Mouse (Mus musculus) Muller cell, postnatal 12 days (primary cell): Measurements from ENCODE around the gene Sema4c.

Source experiments
- DNase-seq: peaks from one replicate; pipeline ENCODE4 v3.0.0-alpha.2; 2015; ENCODE audit errors: inconsistent ontology term

Gene Sema4c

DNA sequence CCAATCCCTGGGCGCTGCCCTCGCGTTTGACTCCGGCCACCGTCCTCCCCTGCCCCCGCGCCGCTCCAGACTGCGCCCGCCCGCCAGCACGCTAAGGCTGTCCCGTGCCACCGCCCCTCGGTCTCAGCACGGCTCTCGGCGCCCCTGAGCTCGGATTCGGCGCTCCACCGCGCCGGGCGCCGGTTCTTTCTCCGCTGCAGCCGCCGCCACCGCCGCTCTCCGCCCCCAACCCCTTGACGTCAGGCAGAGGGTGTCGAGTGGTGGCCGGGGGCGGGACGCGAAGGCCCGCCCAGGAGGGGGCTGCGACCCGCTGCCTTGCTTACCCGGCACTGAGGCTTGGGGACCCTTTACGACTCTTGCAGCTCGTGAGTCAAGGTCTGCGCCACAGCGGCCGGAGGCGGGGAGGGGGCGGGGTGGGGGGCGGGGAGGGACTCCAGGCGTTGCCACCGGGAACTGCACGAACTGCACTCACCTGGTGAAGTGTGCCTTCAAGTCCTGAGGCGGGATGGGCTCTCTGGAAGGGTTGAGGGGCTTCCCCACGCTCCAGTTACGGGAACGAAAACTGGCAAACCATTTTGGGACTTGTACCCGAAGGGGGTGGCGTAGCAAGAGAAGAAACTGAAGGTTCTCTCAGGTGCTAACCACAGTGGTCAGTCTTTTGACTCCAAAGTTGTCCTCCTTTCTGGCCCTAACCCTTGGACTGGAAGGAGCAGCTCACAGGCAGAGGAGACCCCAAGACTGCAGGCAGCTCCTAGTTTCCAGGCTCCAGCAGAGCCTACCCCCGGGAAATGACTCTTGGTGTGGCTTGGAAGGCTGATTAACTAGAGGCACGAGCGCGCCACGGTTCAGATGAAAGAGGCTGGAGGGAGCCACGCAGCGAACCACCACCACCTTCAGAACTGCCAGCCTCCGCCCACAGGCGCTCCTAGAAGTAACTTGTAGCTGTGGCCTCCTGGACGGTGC lies at the start of gene Sema4c:
Gene Sema4c (minus strand): TSS at position 319 of the 963 bp plus-strand sequence.
- peak; percentile 77 for DNase-seq

- DNase-seq, result no peak
Measured at GRCm38 (mm10) chr1:36606951-36607350, 48.8 kb upstream of the Sema4c start.

DNA sequence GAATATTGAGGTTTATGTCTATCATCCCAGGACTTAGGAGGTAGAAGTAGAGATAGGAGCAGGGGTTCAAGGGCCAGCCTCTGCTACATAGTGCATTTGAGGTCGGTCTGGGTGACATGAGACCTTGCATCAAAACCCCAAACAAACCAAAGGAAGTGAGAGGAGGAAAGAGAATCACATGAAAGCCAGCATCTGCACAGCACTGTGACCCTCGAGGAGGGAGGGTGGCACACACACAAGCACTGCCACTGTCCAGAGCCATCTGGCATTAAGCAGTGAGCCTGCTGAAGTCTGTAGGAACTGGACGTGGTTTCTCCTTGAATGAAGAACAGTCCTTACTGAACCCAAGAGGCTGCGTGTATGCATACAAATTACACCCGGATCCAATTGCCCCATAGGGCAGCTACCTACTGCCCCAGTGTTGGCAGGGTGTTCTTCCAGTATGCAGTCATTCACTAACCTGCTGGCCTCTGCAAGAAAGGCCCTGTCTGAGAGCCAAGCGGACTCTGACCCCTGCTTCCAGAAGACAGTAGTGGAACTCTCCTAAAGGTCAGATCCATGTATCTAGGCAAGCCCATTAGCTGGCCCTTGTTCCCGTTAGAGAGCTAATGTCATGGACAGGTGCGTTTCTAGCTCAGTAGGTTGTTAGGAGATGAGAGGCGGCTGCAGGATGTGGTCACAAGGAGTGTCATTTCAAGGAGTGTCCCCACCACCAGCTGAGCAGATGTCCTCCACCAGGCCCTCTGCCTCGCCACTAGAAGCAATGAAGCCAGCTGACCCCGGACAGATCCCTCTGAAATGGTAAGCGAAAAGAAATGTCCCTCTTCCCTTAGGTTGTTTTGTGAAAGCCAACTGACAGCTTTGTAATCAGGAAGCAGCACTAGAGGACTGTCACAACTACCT lies 46.4 kb upstream of the Sema4c start:
- DNase-seq, result no peak

DNA sequence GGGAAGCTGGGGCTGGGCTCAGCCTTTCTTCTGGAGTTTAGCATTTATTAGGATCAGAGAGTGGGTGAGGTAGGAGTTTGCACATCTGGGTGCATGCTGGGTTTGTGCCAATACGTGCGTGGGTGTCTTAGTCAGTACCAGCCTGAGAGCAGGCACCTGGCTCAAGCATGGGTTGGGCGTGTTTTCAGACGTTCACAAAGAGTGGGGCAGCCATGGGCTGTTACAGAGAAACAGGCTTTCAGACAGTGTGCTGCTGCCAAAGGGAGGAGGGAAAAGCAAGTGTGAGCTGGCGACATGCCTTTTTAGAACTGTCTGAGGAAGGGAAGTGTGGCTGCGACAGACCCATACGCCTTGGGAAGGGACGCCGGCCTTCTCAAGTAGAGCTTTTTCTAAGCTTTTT lies 45.2 kb upstream of the Sema4c start:
- DNase-seq, result no peak

- DNase-seq, result no peak
Measured at GRCm38 (mm10) chr1:36602271-36602670, 44.1 kb upstream of the Sema4c start.

DNA sequence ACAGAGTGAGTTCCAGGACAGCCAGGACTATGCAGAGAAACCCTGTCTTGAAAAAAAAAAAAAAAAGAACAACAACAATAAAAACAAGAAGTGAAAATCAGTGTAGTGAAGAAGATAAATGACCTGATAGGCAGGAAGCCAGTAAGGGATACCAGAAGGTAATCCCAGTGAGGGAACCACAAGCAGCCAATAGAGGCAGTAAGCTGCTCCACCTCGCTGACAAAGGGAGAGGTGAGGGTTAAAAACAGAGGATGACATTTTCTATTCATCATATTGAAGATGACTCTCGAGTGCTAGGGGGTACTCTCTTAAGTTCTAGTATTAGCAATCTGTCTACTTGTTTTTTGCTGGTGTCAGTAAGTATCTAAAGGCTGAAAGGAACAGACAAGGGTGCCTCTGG lies 40.3 kb upstream of the Sema4c start:
- DNase-seq, result no peak

- peak; percentile 88 for DNase-seq
Measured at GRCm38 (mm10) chr1:36596114-36596513, 38.0 kb upstream of the Sema4c start.

DNA sequence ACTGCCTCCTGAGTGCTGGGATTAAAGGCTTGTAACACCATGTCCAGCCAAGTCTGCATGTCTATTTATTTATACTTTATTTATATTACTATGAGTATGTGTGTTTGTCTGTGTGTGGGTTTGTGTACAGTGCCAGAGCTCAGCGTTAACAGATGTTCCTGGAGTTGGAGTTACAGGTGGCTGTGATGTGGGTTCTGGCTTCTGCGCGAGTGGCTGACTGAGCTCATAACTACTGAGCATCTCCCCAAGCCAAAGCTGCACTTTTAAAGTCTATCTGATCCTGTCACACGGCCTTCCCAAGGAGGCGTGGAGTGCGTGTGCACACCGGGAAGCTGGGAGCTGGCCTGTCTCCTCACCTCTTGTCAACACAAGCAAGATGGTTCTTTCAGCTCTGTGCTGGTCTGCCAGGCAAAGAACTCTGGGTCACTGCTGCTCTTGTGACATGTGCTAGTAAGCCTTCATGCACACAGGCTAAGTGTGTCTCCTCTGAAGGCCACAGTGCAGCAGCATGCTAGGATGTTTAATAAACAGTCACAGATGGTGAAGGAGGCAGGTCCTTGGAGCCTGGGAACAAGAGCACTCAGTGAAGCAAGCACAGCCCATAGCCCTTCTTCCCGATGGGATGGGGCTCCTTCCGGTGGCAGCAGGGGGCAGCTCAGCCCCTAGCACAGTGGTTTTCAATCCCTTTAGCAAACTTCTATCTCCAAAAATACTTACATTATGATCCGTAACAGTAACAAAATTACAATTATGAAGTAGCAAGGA lies 37.2 kb upstream of the Sema4c start:
- DNase-seq, result no peak

- DNase-seq, result no peak
Measured at GRCm38 (mm10) chr1:36593099-36593498, 35.0 kb upstream of the Sema4c start.

GRCm38 (mm10) chr1:36591408-36591807 lies 33.3 kb upstream of the Sema4c start:
- no peak for DNase-seq

GRCm38 (mm10) chr1:36590664-36591063 lies 32.5 kb upstream of the Sema4c start:
- DNase-seq, result no peak

DNA sequence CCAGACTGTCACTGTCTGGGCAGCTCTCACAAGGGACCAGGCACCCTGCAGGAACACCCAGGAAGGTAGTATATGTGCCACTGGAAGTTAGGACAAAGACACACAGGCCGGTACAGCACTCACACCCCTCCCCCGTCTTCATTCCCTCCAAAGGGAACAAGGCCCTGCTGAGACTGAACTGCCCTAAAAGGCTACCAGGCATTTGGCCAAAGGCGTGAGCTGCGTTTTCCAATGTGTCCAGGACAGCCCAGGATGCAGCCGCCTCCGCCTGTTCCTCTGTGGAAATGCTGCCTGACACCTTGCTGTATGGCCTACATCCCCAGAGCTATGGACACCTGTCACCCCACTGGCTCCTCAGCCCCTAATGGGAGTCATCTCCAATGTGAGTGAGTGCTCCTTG lies 31.3 kb upstream of the Sema4c start:
- peak; percentile 50 for DNase-seq

DNA sequence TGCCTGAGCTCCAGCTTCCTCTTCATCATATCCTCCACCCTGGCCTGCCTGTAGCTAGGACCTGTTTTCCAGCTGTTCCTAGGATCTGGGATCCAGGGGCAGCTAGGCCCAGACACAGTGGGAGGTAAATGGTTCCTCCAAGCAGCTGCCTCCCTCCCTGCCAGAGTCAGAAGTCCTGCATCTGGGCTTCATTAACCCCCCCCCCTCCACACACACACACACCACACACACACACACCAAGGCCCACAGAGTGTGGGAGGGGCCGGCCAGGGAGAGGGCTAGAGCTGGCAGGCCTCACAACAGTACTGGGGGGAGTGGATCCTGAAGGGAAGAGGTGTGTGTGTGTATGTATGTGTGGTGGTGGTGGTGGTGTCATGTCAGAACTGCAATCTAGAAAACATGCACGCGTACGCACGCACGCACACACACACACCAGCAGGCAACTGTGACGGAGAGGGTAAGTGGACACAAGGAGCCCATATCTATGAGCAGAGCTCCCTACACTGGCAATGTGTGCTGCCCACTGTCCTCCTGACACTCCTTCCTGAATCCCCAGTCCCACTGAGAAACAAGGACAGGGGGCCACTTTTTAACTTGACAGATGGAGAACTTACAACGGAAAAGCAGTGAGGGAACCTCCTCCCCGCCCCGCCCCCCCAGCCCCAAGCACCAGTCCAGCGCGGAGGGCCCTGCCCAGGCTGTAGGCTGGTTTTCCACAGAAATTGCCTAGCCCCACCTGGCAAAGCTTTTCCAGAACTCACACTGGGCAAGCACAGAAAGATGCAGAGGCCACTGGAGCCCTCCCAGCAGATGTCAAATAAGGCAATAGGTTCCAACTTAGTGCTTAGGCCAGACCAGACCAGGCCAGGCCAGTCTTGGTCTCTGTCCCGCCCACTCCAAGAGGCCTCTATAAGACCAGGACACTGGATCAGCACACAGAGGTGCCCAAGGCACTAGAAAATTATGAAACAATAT lies 30.6 kb upstream of the Sema4c start:
- peak; percentile 25 for DNase-seq

GRCm38 (mm10) chr1:36587860-36588259 lies 29.7 kb upstream of the Sema4c start:
- no peak for DNase-seq

DNA sequence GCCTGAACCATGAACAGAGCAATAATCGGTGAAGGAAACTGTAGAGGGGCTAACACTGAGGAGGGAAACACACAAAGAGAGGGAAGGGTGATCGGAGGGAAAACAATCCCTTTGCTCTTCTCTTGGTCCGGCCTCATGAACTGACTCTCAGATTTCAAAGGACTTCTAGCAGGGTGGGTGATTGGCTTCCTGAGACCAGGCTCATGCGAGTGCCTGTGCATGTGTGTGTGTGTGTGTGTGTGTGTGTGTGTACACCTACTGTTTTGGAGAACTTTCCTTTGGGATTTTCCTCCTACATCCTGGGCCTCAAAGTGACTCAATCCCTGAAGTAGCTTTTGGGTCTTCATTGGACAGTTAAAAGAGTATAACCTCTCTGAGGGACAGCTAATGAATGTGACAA lies 28.1 kb upstream of the Sema4c start:
- no peak for DNase-seq

- DNase-seq, result no peak
Measured at GRCm38 (mm10) chr1:36583408-36584116, 25.4 kb upstream of the Sema4c start.

DNA sequence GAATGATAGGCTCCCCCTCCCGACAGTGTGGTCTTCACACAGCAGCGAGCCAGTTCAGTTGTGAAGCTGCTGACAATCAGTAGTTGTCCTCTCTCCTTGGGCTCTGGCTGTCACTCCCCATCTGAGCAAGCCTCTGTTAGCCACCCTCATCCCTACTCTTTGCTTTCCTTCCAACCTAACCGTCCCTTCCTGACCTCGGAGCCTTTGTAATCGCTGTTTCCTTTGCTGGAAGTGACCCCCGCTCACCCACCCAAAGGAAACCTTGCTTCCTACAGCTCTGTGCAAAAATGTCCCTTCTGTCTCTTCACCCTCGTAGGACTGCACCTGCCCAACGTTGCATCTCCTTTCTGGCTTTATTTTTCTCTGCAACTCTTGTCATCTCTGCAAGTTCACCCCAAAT lies 24.1 kb upstream of the Sema4c start:
- no peak for DNase-seq

DNA sequence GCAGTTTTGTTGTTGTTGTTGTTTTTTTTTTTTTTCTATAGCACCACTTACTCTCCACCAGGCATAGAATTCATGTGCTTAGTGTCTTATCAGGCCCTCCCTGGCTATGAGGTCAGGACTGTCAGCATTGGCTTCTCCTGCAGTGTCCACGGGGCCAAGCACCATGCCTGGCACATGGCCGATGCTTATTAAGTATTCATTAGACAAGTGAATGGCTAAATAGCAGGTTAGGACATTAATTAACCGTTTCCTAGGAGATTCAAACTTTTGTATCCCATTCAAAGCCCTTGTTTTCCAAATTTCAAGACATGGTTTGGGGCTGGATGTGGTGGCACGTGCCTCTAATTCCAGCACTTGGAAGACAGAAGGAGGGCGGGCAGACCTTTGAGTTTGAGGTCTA lies 23.1 kb upstream of the Sema4c start:
- peak; percentile 38 for DNase-seq

DNA sequence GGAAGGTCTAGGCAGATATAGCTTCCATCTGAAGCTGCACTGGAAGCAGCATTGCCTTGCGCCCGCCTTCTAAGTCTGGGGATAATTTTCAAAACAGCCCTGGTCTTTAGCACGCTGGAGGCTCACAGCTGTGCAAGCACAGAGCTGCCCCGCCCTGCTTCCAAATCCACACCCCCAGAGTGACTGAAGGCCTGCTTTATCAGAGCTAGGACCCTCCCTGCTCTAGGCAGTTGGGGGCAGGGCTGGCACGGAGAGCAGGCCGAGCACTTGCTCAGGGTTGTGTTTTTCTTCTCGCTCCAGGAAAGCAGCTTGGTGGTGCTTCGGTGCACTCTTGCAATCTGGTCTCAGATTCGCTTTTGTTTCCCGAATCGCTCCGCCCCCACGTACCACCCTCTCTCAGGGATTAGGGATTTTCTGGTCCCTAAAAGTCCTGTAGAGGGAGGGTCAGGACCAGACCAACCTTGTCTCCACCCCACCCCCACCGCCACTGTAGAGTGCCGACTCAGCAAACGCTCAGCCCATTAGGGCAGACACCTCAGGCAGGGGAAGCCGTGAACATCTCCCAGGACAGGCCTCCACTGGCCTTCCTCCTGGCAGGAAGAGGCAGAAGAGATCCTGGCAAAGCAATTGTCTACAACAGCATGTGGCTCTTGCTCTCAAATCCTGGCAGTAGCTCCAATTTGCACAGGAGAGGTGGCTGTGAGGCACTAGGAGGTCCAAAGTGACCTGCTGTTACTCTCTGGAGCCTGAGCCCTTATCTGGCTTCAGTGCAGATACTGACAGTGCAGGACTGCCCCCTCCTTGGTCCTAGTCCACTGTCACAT lies 22.4 kb upstream of the Sema4c start:
- peak; percentile 24 for DNase-seq
